Mouse (Mus musculus) testis, adult 2 months (tissue): ENCODE data around the gene Chpf.

Experiments used
- CTCF ChIP-seq: fragments of 200-500 bp; IDR thresholded peaks from 2 replicates; pipeline ENCODE4 v1.5.1; 2012; ENCODE audit warnings: low read depth, mild to moderate bottlenecking, inconsistent platforms, low read length, moderate library complexity; ENCODE audit not compliant: control insufficient read depth, insufficient read depth, insufficient replicate concordance
- POLR2A ChIP-seq: fragments of 200-500 bp; IDR thresholded peaks from 2 replicates; pipeline ENCODE4 v1.6.1; 2012; ENCODE audit warnings: low read depth, mild to moderate bottlenecking, inconsistent platforms, low read length, moderate library complexity; ENCODE audit not compliant: control insufficient read depth

- TF ChIP-seq POLR2A (no peak), CTCF (no peak)
Observed at GRCm38 (mm10) chr1:75441471-75441996, 37.6 kb downstream of the Chpf start.
